Mouse (Mus musculus) frontal cortex, adult (tissue): Measurements from ENCODE around the gene Nid2.

Source experiments
- ATAC-seq: cut with Nextera tagmentation; 2 replicates; pipeline ENCODE4 v1.9.2; 2017; ENCODE audit warnings: mild to moderate bottlenecking, moderate library complexity, mixed read lengths; ENCODE audit not compliant: low TSS enrichment

The Nid2 gene

DNA sequence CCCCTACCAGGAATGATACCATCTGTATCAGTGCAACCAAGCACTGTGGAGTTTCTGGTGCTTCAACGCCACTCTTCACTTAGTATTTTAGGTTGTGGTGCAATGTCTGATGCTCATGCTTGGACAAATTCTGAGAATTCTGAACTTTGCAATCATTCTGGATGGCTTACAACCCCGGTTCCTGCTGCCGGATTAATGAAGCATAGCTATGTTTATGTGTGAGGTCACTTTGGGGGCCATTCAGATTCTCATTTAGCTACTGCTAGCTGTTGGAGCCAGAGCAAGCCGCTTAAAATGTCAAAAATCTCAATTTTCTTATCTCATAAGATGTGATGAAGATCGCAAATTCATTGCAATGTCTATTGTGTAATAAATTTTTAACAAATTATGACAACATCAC lies 6.2 kb upstream of the Nid2 start:
- no peak for ATAC-seq

DNA sequence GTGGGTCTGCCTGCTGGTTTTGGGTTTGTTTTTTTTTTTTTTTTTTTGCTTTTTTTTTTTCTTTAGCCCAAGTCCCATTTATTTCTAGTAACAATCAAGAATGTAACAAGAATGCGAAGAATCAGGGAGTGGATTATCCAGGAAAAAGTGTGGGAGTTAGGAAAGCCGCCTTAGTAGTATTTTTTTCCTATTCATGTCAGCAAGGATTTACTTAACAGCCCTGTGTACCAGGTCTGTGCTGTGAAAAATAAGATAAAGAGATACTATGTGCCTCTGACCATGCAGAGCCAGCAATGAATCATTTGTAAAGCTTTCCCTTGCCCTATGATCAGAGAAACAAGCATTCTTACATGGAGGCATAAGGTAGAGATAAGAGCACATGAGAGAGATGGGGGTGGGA lies 4.8 kb upstream of the Nid2 start:
- ATAC-seq, result no peak

DNA sequence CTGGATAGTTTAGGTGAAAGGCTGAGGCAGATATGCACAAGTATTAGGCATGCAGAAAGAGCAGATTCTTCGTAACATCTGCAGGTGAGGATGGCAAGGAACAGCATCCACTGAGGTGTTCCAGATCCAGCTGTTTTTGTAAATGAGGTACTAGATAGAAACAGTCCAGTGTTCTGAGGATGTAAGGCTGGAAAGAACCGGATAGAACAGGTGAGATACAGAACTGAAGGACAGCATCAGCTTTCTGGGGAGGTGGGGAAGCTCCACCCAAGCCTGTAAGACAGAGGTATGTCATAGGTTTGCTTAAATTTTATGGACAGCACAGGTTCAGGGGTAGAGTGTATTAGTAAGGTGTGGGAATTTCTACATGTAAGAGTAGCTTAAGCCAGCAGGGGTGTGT lies 4.3 kb upstream of the Nid2 start:
- ATAC-seq, result no peak

DNA sequence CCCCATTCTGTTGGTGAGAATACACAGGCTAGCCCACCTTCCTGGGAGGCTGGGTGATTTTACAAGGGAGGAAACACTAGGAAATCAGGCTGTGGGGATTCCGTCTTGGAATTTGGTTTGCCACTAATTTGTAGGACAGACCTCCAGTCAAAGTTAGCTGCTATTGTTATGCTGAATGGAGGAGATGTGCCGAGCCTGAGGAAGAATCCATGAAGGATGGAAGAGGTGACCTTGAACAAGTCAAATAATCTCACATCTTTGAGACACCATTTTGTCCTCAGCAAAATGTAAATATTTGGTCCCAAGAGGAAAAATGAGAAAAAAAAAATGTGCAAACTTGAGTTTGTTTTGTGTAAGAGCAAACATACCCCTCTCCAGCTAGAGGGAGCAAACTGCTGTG lies 1.3 kb upstream of the Nid2 start:
- no peak for ATAC-seq

DNA sequence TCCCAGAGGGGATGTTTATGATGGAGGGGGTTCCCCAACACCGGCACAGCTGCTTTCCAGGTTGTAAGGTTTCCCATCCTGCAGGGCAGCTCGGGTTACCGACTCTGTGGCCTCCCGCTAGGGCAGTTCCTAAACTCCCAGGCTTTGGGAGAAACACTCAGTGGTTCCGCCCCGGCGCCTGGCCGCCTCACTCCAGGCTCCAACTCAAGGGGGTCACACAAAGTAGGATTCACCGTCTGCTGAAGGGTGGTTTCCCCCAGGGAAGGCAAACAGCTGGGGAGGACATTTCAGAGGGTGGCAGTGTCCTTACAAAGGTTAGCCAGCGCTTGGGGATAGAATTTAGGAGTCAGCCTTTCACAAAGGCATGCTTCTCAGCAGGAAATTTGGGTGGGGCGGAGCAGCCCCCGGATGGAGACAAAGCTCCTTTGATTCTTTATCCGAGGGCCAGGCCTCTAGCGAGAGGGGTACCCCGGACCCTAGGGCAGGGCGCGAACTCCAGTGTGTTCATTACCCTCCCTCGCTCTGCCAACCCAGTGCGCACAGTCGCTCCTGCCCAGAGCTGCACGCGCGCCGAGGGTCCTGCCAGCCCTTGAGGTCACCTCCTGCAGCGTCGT lies 547 bp upstream of the Nid2 start:
- no peak; the same call in 1 of the 2 replicates for ATAC-seq

DNA sequence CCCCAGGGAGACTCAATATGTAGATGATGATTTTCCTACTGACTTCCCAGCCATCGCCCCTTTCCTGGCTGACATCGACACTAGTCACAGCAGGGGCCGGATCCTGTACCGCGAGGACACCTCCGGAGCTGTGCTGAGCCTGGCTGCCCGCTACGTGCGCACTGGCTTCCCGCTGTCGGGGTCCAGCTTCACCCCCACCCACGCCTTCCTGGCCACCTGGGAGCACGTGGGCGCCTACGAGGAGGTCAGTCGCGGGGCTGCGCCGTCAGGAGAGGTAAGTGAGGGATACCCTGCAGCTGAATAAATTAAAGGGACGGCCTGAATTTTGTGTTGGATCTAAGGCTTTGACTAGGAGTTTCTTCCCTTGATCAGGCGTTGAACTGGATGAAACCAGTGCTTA lies 1.2 kb downstream of the Nid2 start:
- no peak for ATAC-seq

DNA sequence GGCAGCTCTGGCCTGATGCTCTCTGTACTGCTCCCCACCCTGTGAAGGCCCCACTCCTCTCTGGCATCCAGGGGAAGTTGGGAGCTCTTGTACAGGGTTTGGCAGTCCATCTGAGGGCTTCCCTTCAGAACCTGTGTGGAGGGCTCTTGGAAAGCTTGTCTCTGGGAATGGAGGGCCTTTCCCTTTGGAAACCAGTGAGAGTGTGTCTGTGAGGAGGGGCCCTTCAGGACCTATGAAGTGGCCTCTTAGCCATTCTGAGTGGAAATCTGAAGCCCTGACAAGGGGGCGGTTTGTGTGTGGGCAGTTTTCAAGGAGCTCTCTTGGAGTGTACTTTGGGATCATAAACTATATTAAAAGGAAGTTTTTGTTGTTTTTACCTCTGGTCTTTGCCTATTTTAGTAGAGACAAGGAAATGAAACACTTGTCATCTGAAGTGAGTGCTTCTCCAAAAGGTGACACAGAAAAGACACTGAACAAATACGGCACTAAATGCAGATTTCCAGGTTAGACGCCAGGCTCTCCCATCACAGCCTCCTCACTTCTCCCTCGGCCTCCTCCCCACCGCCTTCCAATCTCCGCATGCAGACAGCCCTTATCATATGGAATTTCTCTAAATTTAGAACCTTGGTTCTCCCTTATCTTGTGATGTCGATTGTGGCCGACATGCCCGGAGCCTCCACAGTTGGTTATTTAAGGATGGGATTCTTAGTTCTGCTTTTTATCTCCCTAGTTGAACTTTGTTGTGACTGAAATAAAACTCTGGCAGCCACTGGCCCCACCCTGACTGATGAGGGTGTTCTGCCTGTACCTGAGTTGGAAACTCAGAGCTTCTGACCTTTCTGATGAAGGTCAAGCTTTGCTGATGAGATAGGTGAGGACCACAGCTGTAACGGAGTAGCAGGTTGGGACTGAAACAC lies 8.5 kb downstream of the Nid2 start:
- ATAC-seq, result no peak

DNA sequence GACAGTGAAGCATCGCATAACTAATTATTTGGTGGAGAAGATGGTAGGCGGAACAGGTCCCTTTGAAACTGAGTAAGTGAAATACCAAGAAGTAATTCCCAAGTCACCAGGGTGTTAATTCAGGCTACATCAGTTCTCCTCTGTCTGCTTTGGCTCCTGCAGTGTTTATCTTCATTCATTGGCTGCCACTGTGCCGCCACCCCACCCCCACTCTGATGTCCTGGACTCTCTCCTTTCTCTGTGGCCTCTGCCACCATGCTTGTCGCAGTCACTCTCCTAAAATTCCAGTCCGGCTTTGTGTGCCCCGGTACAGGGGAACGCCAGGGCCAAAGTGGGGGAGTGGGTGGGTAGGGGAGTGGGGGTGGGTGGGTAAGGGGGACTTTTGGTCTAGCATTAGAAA lies 9.7 kb downstream of the Nid2 start:
- no peak for ATAC-seq

DNA sequence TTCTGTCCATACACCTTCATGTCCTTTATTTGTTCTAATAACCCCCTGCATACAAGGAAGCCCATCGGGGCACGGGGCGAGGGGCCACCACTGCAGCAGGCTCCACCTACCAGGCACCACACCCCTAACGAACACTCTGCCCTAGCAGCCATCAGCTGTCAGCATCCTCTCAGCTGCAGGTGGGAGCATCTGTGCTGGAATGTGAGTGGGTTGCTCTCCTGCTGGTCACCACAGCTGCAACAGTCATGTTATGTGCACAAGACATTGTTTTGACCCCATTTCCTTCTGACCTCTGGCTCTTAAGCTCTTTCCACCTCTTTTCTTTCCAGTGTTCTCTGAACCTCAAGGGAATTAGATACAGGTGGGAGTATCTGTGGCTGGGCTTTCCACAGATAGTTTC lies 10.9 kb downstream of the Nid2 start:
- ATAC-seq, result no peak

DNA sequence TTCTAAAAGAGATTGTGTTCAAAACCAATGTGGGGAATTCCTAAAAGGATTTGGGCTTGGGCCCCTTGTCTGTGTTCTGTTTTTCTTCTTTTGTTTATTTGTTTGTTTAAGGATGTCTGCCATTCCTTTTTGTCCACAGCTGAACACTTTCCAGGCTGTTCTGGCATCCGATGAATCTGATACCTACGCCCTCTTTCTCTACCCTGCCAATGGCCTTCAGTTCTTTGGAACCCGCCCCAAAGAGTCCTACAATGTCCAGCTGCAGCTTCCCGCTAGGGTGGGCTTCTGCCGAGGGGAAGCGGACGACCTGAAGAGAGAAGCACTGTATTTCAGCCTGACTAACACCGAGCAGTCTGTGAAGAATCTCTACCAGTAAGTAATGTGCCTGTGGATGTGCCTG lies 12.5 kb downstream of the Nid2 start:
- ATAC-seq, result no peak

DNA sequence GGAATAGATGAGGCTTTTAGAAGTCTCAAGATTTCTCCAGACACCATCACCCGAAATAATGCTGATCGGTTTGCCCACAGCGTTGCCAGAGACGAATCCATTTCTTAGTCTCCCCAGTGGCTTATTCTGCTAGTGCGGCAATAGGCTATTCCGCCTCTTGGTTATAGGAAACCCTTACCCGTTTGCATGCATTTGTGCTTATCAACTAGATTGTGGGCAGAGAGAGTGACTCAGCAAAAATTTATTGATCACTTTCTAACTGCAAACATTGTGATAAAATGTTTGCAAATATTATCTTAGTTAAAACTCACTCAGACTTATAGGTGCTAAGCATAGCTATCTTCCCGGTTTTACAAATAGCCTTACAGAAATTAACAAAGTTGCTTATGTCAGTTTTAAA lies 13.3 kb downstream of the Nid2 start:
- ATAC-seq, result no peak

DNA sequence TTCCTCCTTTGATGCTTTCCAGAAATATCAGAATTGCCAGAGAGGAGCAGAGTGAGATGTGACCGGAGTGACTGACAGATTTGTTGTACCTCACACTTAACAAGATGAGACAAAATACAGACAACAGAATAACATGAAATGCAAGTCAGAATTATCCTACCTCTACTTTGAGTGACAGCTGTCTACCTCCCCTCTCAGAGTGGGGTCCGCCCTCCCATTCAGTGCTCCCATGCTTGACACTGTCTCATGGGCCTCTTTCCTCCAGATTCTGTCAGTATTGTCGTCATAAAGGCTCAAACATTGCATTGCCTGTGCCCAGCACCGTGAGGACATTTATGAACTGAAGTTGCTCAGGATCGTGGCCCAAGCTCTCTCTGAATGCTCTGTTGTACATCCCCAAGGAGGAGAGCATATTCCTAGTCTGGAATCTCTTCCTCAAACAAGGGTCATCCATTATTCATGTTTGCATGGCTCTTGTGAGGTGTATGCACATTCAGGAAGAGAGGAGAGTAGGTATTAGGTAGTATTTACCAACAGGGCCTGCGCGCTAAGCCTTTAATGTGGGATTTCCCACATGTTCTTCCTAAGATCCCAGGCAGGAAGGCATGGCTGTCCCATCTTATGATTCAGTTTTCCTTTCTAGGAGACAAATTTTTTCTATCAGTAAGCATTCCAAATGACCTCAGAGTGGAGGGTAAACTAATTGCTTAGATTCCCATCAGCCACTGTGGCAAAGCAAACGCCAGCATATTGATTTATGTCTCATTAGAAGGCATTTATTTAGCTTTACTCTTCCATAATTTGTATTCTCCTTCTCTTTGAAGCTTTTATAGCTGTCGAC lies 14.7 kb downstream of the Nid2 start:
- ATAC-seq, result no peak

DNA sequence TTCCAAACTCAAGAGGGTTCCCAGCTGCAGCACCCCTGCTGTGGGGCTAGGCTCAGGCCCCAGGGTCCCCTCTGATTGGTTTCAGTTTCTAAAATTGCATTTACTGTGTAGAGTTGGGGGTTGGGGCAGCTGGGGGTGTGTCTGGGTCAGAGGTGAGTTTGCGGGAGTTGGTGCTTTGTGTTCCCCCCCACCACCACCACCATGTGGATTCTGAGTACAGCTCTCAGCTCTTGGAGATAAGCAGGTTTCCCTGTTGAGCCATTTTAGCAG lies 15.2 kb downstream of the Nid2 start:
- no peak for ATAC-seq

DNA sequence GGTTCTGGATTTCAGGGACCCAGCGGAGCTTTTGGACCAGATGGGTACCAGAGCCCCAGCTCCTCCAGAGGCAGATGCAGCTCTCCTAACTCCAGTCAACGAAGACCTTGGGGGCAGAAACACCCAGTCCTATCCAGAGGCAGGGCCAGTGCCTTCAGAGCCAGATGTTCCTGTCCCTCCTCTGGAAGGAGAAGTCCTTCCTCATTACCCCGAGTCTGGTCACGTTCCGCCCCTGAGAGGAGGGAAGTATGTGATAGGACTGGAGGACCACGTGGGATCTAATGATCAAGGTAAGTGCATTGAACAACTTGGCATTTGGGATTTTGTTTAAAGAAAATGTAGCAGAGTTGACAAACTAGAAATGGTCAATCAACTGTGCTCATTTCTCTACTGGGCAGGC lies 17.6 kb downstream of the Nid2 start:
- ATAC-seq, result no peak

DNA sequence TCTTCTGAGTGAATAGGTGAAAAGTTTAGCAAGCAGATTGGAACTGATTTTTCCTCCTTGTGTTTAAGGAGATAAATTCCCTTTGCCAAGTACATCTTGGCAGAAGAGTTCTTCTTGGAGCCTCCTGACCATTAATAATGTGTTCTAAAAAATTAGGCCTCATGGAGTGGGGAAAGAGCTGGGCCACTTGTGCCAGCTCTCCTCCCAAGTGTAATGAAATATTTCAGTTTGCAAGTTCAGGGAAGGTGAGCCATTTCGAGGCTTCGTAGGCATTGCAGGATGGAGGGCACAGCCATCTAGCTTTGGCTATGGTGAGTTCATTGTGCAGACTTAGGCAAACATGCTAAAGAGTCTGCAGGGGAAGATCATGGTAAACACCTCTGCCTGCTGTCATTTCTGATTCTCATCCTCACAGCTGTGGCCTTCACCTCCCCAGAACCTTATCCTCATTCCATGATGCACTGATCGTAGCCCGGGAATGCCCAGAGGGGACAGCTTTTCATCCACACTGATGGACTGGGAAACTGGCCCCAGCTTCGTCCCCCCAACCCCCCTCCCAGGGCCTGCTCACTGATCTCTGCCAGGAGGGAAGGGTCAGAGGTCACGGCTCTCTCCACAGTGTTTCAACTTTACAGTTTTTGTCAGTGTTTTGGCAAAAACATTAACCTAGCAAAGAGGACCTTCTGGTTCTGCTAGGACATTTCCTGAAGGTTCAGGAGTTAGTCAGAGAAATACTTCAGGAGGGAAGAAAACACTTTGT lies 18.6 kb downstream of the Nid2 start:
- no peak for ATAC-seq

DNA sequence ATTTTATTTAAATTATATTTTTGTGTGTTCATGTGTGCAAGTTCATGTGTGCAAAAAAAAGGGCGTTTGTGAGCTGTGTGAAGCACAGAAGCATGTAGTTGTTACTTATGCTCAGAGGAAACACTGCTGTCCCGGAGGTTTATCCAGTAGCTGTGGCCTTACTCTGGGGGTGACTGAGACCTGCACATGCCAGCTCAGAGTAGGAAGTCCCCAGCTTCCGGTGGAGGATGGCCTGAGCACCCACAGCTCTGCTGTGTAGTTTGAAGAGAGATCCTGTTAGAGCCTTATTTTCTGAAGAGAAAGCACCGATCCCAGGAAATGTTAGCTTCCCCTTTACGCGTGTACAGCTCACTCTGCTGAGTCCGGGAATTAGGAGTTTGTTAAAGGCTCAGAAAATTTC lies 20.1 kb downstream of the Nid2 start:
- no peak for ATAC-seq

DNA sequence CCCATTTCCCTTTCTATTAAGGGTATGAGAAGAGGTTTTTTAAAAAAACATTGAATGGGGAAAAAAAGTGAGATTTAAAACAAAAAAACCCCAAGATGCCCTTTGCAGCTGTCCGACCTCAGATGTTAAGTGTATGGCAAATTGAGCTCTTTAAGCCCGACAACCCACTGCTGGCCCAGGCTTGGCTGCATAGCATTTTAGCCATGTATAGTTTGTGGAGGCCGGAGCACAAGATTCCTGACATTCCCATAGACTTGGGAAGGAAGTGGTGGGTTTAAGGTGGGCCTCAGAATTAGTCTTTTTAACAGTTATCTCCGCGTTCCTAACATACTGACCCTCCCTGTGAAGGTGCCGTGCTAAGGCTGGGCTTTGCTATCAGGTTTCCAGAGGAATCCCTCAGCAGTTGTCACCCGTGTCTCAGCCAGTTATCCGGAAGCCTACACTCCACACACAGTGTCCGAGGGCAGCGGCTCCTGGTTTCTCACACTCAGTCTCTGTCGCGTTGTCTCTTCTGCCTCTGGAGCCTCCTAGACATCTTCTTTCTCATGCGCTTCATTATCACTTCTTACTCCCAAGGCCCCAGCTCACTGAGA lies 23.1 kb downstream of the Nid2 start:
- ATAC-seq, result no peak

DNA sequence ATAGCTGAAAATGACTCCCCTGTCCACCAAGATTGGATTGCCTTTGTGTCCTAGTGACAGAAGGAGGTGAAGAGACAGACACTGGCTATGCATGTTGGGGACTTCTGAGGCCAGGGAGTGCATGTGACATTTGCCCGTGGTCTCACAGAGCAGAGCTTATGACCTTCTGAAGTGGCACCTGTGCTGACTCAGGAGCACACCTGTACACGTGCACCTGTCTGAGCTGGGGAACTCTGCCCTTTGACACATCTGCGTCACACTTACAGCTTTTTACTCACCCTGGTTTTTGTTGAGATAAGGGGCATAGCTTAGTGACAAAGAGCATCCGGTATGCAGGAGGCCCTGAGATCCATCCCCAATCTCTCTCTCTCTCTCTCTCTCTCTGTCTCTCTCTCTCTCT lies 24.4 kb downstream of the Nid2 start:
- ATAC-seq, result no peak

DNA sequence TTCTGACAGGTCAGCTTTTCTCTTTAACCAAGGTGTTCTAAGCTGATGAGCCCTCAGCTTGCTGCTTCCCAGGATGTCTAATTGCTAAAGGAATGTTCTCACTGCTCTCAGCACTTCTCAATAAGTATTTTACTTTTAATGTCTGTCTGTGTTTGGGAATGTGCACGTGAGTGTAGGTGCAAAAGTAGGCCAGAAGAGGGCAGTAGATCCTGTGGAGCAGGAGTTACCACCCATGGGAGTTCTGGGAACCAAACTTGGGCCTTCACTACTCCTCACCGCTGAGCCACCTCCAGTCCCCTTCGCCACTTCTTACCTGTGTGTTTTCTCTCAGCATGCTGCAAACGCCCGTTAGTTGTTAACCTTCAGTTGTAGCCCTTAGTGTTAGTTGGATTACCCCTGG lies 25.1 kb downstream of the Nid2 start:
- no peak for ATAC-seq

DNA sequence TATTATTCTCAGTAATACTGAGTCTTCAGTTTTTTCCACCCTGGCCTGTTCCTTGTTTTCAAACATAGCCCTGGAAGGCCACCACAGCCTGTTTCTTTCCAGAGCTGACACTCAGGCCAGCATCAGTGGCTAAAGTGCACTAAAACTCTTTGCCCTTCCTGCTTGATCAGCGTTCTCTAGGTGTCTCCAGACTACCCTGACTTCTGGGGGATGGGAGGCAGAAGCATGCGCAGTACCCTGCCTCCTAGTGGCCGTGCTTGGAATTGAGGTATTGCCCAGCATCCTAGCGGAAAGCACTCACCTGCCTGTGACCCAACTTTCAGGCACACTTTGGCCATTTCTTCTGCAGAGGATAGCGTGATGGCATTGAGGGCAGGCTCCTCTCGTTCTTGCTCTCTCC lies 25.8 kb downstream of the Nid2 start:
- ATAC-seq, result no peak

DNA sequence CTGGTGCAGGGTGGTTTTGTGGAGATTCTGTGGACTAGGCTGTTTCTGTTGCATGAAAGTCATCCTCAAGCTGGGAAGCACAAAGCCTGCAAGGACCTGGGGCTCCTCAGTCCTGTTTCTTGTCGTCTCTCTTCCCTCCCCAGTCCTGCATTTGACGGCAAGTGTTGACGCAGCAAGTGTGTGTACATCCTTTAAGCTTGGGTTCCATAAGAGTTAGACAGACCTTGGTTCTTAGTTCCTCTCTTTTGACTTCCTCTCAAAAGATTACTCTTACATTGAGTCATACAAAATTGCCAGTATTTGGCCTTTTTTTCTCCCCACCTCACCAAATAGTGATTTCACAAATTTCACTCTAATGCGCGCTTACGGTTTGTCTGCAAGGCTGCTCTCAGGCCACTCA lies 26.3 kb downstream of the Nid2 start:
- no peak for ATAC-seq

DNA sequence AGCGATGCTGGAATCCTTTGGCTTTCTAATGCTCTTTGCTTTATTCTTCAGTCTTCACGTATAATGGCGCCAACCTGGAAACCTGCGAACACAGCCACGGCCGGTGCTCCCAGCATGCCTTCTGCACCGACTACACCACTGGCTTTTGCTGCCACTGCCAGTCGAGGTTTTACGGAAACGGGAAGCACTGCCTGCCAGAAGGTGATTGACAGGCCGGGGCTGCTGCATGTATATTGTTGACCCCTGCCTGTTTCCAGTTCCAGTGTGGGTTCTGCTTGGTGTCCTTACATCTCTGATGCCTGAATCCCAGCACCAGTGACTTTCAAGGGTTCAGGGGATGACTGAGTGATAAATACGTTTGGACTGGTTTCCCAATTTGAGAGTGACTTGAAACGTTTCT lies 26.9 kb downstream of the Nid2 start:
- ATAC-seq, result no peak
